Mouse (Mus musculus): ENCODE data around the gene Crip1. TPM values are rescaled to one million over a fixed set of nuclear protein-coding genes. Genes with fewer than 3 reads are reported as not detected.

Crip1 gene
- polyA plus RNA-seq, 1 experiment from 2014 or later = 1,744 TPM

GRCm38 (mm10) chr12:113153971-113154370 is 7.9 kb downstream of the Crip1 start:
- no peak for ATAC-seq

GRCm38 (mm10) chr12:113154747-113155075 is 8.6 kb downstream of the Crip1 start:
- ATAC-seq = no peak
- Histone ChIP-seq H3K4me1 (ENCODE audit: insufficient read depth, low read depth, low read length) (peaks cover 18% of the 10 kb centered on the region), H3K4me3 (ENCODE audit: low read depth, low read length) (no peak overlapping the region), H3K4me2 (replicated peaks; ENCODE audit: low read depth, low read length) (peak overlapping the region; percentile 88), H3K36me3 (ENCODE audit: insufficient read depth, low read length) (no peaks in the 10 kb centered on the region), H3K27ac (ENCODE audit: low read length) (peak overlapping the region; percentile 93), H3K27me3 (replicated peaks; ENCODE audit: insufficient read depth, low read length) (no peaks in the 10 kb centered on the region), H3K9ac (replicated peaks; ENCODE audit: low read depth) (no peak overlapping the region), H3K9me3 (ENCODE audit: low read length) (no peaks in the 10 kb centered on the region)
- DNase-seq (ENCODE audit: low spot score) = no peak
- no peak for TF ChIP-seq EP300 (IDR thresholded peaks at IDR 0.05)
- no peak for TF ChIP-seq CTCF (IDR thresholded peaks at IDR 0.05)
- 63% methylated on average over 6 of the region's 6 CpGs for WGBS

More at GRCm38 (mm10) chr12:113153971-113154370, 7.9 kb downstream of the Crip1 start:
- Histone ChIP-seq H3K4me1 (ENCODE audit: insufficient read depth, low read depth, low read length) (peaks cover 19% of the 10 kb centered on the region), H3K36me3 (ENCODE audit: insufficient read depth, low read length) (no peaks in the 10 kb centered on the region), H3K27me3 (replicated peaks; ENCODE audit: insufficient read depth, low read length) (no peaks in the 10 kb centered on the region), H3K9ac (replicated peaks; ENCODE audit: low read depth) (no peak overlapping the region), H3K9me3 (ENCODE audit: low read length) (no peaks in the 10 kb centered on the region), H3K4me3 (ENCODE audit: low read depth, low read length) (no peak overlapping the region), H3K4me2 (replicated peaks; ENCODE audit: low read depth, low read length) (no peak overlapping the region), H3K27ac (ENCODE audit: low read length) (no peak overlapping the region)
- TF ChIP-seq CTCF (IDR thresholded peaks at IDR 0.05) (no peak), EP300 (IDR thresholded peaks at IDR 0.05) (no peak)
- no peak for DNase-seq (ENCODE audit: low spot score)
- WGBS = 85% methylated on average over 7 of the region's 7 CpGs

GRCm38 (mm10) chr12:113155076-113155771 is 9.1 kb downstream of the Crip1 start:
- Histone ChIP-seq H3K27ac (ENCODE audit: low read length) (peak overlapping the region; percentile 93), H3K9ac (replicated peaks; ENCODE audit: low read depth) (peak overlapping the region; percentile 44), H3K36me3 (ENCODE audit: insufficient read depth, low read length) (no peaks in the 10 kb centered on the region), H3K4me1 (ENCODE audit: insufficient read depth, low read depth, low read length) (peaks cover 18% of the 10 kb centered on the region), H3K27me3 (replicated peaks; ENCODE audit: insufficient read depth, low read length) (no peaks in the 10 kb centered on the region), H3K9me3 (ENCODE audit: low read length) (no peaks in the 10 kb centered on the region), H3K4me3 (ENCODE audit: low read depth, low read length) (peak overlapping the region; percentile 41), H3K4me2 (replicated peaks; ENCODE audit: low read depth, low read length) (peak overlapping the region; percentile 88)
- TF ChIP-seq CTCF (IDR thresholded peaks at IDR 0.05) (no peak), EP300 (IDR thresholded peaks at IDR 0.05) (no peak; the same call in 1 of the 2 replicates)
- peak; percentile 85 for DNase-seq (ENCODE audit: low spot score)
- ATAC-seq = peak; percentile 8; the same call in 1 of the 2 replicates
- 3% methylated on average over 32 of the region's 32 CpGs for WGBS

- TF ChIP-seq CTCF (IDR thresholded peaks at IDR 0.05) (peak; percentile 100), EP300 (IDR thresholded peaks at IDR 0.05) (no peak; the same call in none of the 2 replicates)
- WGBS = under 1% methylated on average over 45 of the region's 46 CpGs
- ATAC-seq = peak; percentile 94
Measured at GRCm38 (mm10) chr12:113155887-113156539, 9.9 kb downstream of the Crip1 start, which contains the start of gene Tedc1. TSS of gene Tedc1 (plus strand) at chr12:113156421.

GRCm38 (mm10) chr12:113156540-113156929 is 10.4 kb downstream of the Crip1 start:
- peak; percentile 0; the same call in 1 of the 2 replicates for ATAC-seq
- WGBS = under 1% methylated on average over 18 of the region's 23 CpGs

More at GRCm38 (mm10) chr12:113155887-113156539, 9.9 kb downstream of the Crip1 start, which contains the start of gene Tedc1:
- peak within 1 kb of the TSS; percentile 44 for H3K4me3 ChIP-seq (ENCODE audit: low read depth, low read length)
- H3K4me1 ChIP-seq (ENCODE audit: insufficient read depth, low read depth, low read length) = peaks cover 18% of the 10 kb centered on the region
- no peaks in the 10 kb centered on the region for H3K27me3 ChIP-seq (replicated peaks; ENCODE audit: insufficient read depth, low read length)
- peak within 1 kb of the TSS; percentile 93 for H3K27ac ChIP-seq (ENCODE audit: low read length)
- no peaks in the 10 kb centered on the region for H3K36me3 ChIP-seq (ENCODE audit: insufficient read depth, low read length)
- peak within 1 kb of the TSS; percentile 44 for H3K9ac ChIP-seq (replicated peaks; ENCODE audit: low read depth)
- H3K9me3 ChIP-seq (ENCODE audit: low read length) = no peaks in the 10 kb centered on the region
- peak within 1 kb of the TSS; percentile 88 for H3K4me2 ChIP-seq (replicated peaks; ENCODE audit: low read depth, low read length)
- DNase-seq (ENCODE audit: low spot score) = peak; percentile 100

GRCm38 (mm10) chr12:113157002-113157401 is 10.9 kb downstream of the Crip1 start:
- no peaks in the 10 kb centered on the region for H3K9me3 ChIP-seq (ENCODE audit: low read length)
- no peak overlapping the region for H3K9ac ChIP-seq (replicated peaks; ENCODE audit: low read depth)
- H3K4me2 ChIP-seq (replicated peaks; ENCODE audit: low read depth, low read length) = peak overlapping the region; percentile 88
- H3K27ac ChIP-seq (ENCODE audit: low read length) = no peak overlapping the region
- H3K4me1 ChIP-seq (ENCODE audit: insufficient read depth, low read depth, low read length) = peaks cover 14% of the 10 kb centered on the region
- 32% methylated on average over 8 of the region's 8 CpGs for WGBS
- peak overlapping the region; percentile 44; the same call in 1 of the 2 replicates for H3K4me3 ChIP-seq (ENCODE audit: low read depth, low read length)
- DNase-seq (ENCODE audit: low spot score) (no peak), ATAC-seq (no peak)
- no peaks in the 10 kb centered on the region for H3K36me3 ChIP-seq (ENCODE audit: insufficient read depth, low read length)
- TF ChIP-seq CTCF (IDR thresholded peaks at IDR 0.05) (no peak), EP300 (IDR thresholded peaks at IDR 0.05) (no peak)
- H3K27me3 ChIP-seq (replicated peaks; ENCODE audit: insufficient read depth, low read length) = no peaks in the 10 kb centered on the region

More at GRCm38 (mm10) chr12:113156540-113156929, 10.4 kb downstream of the Crip1 start:
- no peaks in the 10 kb centered on the region for H3K9me3 ChIP-seq (ENCODE audit: low read length)
- peak overlapping the region; percentile 44 for H3K4me3 ChIP-seq (ENCODE audit: low read depth, low read length)
- peaks cover 18% of the 10 kb centered on the region for H3K4me1 ChIP-seq (ENCODE audit: insufficient read depth, low read depth, low read length)
- H3K9ac ChIP-seq (replicated peaks; ENCODE audit: low read depth) = no peak overlapping the region
- peak overlapping the region; percentile 88 for H3K4me2 ChIP-seq (replicated peaks; ENCODE audit: low read depth, low read length)
- DNase-seq (ENCODE audit: low spot score) = peak; percentile 53
- H3K27ac ChIP-seq (ENCODE audit: low read length) = 0 out of 2 replicates have a peak overlapping the region, but pooled peaks have one; percentile 3
- TF ChIP-seq EP300 (IDR thresholded peaks at IDR 0.05) (no peak), CTCF (IDR thresholded peaks at IDR 0.05) (no peak)
- H3K36me3 ChIP-seq (ENCODE audit: insufficient read depth, low read length) = no peaks in the 10 kb centered on the region
- no peaks in the 10 kb centered on the region for H3K27me3 ChIP-seq (replicated peaks; ENCODE audit: insufficient read depth, low read length)

Data from lung, postnatal 0 days (tissue).